Mouse (Mus musculus) right cerebral cortex, adult 2 months (tissue): ENCODE measurements around the gene Rbm34.
"Not testable (repeated sequence)": the region's sequence is repeated elsewhere in the genome, so short reads cannot be mapped to it uniquely, and the experiment has no call there.

Experiments used
- DNase-seq, 2 experiments: peaks; one replicate each; pipeline ENCODE4 v3.0.0; 2021 to 2022; ENCODE audit warnings: low spot score in 2 of 2

Gene Rbm34

GRCm38 (mm10) chr8:126919255-126919654, 51.6 kb downstream of the Rbm34 start:
- no peak for DNase-seq

GRCm38 (mm10) chr8:126918356-126918755, 52.5 kb downstream of the Rbm34 start:
- no peak for DNase-seq

GRCm38 (mm10) chr8:126917179-126917905, 53.5 kb downstream of the Rbm34 start:
- DNase-seq = no peak

GRCm38 (mm10) chr8:126916611-126917010, 54.3 kb downstream of the Rbm34 start:
- DNase-seq = no peak

GRCm38 (mm10) chr8:126914609-126915375, 56.1 kb downstream of the Rbm34 start:
- no peak for DNase-seq

GRCm38 (mm10) chr8:126914107-126914490, 56.8 kb downstream of the Rbm34 start:
- DNase-seq = not testable (repeated sequence)

- no peak for DNase-seq
Observed at GRCm38 (mm10) chr8:126913241-126914106, 57.4 kb downstream of the Rbm34 start.

GRCm38 (mm10) chr8:126909371-126909802, 61.5 kb downstream of the Rbm34 start:
- DNase-seq = no peak

GRCm38 (mm10) chr8:126908805-126909204, 62.1 kb downstream of the Rbm34 start:
- DNase-seq = no peak

- DNase-seq = no peak
Observed at GRCm38 (mm10) chr8:126907968-126908367, 62.9 kb downstream of the Rbm34 start.

- no peak for DNase-seq
Observed at GRCm38 (mm10) chr8:126907374-126907773, 63.5 kb downstream of the Rbm34 start.

- no peak for DNase-seq
Observed at GRCm38 (mm10) chr8:126905387-126905786, 65.5 kb downstream of the Rbm34 start.

GRCm38 (mm10) chr8:126903927-126904326, 66.9 kb downstream of the Rbm34 start:
- DNase-seq = no peak

- no peak for DNase-seq
Observed at GRCm38 (mm10) chr8:126903224-126903895, 67.5 kb downstream of the Rbm34 start.

- no peak for DNase-seq
Observed at GRCm38 (mm10) chr8:126901612-126902011, 69.3 kb downstream of the Rbm34 start.

GRCm38 (mm10) chr8:126901049-126901448, 69.8 kb downstream of the Rbm34 start:
- DNase-seq = no peak
